Mouse (Mus musculus): ENCODE data around the gene Mrpl45. TPM values are rescaled to one million over a fixed set of nuclear protein-coding genes. Genes with fewer than 3 reads are reported as not detected.
"Not testable (repeated sequence)": the region's sequence is repeated elsewhere in the genome, so short reads cannot be mapped to it uniquely, and the experiment has no call there.

The Mrpl45 gene
- total RNA-seq, 4 experiments from 2014 or later: 31.1 to 42.8 (median 35.9) TPM

GRCm38 (mm10) chr11:97296542-97296941 is 19.0 kb upstream of the Mrpl45 start:
- DNase-seq: no peak

GRCm38 (mm10) chr11:97299939-97300338 is 15.6 kb upstream of the Mrpl45 start:
- no peak for DNase-seq

GRCm38 (mm10) chr11:97301406-97301805 is 14.1 kb upstream of the Mrpl45 start:
- DNase-seq: no peak

- no peak for DNase-seq
Observed at GRCm38 (mm10) chr11:97302231-97302781, 13.2 kb upstream of the Mrpl45 start.

GRCm38 (mm10) chr11:97304631-97305030 is 10.9 kb upstream of the Mrpl45 start:
- no peak for DNase-seq

GRCm38 (mm10) chr11:97307294-97308069 is 8.0 kb upstream of the Mrpl45 start:
- no peak for DNase-seq

GRCm38 (mm10) chr11:97308806-97309450 is 6.6 kb upstream of the Mrpl45 start:
- no peak for DNase-seq

- peak; percentile 94 for DNase-seq
Observed at GRCm38 (mm10) chr11:97309451-97309836, 6.1 kb upstream of the Mrpl45 start.

GRCm38 (mm10) chr11:97309911-97310571 is 5.5 kb upstream of the Mrpl45 start:
- peak; percentile 73 for DNase-seq

GRCm38 (mm10) chr11:97310895-97311631 is 4.5 kb upstream of the Mrpl45 start:
- no peak for DNase-seq

- not testable (repeated sequence) for DNase-seq
Observed at GRCm38 (mm10) chr11:97312871-97313270, 2.6 kb upstream of the Mrpl45 start.

- no peak for DNase-seq
Observed at GRCm38 (mm10) chr11:97314110-97314509, 1.4 kb upstream of the Mrpl45 start.

- DNase-seq: no peak
Observed at GRCm38 (mm10) chr11:97314751-97315503, 589 bp upstream of the Mrpl45 start.

GRCm38 (mm10) chr11:97321197-97321596 is 5.7 kb downstream of the Mrpl45 start:
- DNase-seq: no peak

GRCm38 (mm10) chr11:97321894-97322600 is 6.5 kb downstream of the Mrpl45 start:
- not testable (repeated sequence) for DNase-seq

- DNase-seq: no peak
Observed at GRCm38 (mm10) chr11:97325224-97325623, 9.7 kb downstream of the Mrpl45 start.

- DNase-seq: no peak
Observed at GRCm38 (mm10) chr11:97328148-97328547, 12.6 kb downstream of the Mrpl45 start.

GRCm38 (mm10) chr11:97330315-97330714 is 14.8 kb downstream of the Mrpl45 start:
- no peak for DNase-seq

- DNase-seq: no peak
Observed at GRCm38 (mm10) chr11:97331231-97332190, 16.0 kb downstream of the Mrpl45 start.

- no peak for DNase-seq
Observed at GRCm38 (mm10) chr11:97333044-97333443, 17.5 kb downstream of the Mrpl45 start.

Measured in adrenal gland, adult 8-10 months (tissue).